Mouse (Mus musculus): ENCODE measurements at regions not wholly inside any gene's neighbourhood (a gene's known extent, or its start where the extent isn't known, plus 50 kb on each side); places are given as distances from the start of the nearest gene placed in this dataset.

DNA sequence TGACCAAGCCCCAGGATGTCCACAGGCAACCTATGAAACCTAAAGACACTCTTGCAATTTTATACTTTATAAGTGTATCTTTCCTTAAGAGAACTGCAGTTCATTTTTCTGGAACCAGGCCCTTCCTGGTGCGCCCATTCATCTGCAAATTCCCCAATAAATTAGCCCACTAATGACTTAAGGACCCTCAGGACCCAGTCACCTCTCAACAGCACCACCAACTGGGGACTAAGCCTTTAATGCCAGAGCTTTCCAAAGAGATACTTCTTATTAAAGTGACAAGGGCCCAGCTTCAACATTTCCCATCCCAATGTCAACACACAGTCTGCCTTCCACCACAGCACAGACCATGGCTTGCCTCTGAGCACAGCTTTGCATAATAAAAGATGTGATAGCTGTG is 237.6 kb upstream of the Pabpc6 start:
- no peak for DNase-seq (ENCODE audit: low spot score in 2 of 2)

DNA sequence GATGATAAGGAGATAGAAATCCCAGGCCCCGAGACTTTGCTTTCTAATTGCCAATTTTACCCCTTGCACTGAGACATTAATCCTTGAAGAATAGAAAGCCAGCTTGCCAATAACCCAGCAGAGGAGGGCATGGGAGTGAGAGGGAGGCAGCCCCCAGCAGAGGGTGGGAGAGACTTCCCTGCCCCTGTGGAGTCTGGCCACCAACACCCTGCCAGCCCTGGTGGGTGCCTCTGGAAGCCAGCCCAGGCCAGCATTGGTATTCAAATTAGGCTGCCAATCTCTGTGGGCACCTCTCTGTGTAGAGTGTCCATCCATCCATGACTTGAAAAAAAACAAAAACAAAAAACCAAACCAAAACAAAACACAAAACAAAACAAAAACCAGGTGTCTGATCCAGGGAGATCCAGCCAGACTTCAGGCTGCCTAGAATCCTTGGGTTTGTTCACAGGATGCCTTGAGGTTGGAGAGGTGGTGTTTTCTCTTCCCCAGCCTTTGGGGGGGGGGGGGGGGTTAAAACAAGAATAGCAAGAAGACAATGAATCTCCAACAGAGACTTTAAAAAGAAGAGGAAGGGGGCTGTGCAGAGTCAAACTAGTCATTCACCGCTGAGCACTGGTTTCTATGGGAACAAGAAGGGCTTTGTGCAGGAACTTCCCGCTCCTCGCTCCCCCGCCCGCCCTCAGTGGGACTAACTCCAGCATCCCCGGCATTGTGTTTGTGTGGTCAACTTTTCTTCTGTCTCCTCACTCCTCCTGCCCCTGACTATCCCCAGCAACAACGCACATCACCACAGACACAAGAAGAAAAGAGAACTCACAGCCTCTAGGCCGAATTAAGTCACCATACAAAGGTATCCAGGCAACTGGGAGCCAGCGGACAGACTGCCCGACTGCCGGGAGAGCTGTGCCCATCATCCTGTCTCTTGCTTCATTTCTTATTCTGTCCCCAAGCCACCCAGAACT is 236.3 kb upstream of the Pabpc6 start:
- DNase-seq (ENCODE audit: low spot score in 2 of 2): peak; percentile 63 to 69

DNA sequence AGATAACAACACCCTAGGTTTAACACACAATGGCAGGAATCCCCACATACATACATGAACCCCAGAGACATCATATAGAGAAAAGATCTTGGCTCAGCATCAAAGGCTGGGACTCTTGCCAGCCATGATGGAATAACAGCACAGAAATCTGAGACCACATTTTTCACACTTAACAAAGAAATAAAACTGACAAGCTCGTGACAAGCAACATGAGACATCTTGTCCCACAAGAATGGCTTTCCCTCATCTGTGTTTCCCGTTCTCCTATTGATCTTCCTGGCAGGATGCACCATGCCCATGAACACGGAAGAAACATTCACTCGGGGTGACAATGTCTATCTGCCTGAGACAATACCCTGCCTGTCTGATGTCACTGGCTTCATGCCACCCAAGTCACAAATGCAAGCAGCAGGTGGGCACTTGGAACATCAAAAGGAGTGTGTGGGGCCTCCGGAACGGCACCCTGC is 235.0 kb upstream of the Pabpc6 start:
- DNase-seq (ENCODE audit: low spot score in 2 of 2): peak in 1 of 2 experiments; percentile 34

- DNase-seq (ENCODE audit: low spot score in 2 of 2): no peak
Measured at GRCm38 (mm10) chr17:9903313-9903712, 233.8 kb upstream of the Pabpc6 start.

DNA sequence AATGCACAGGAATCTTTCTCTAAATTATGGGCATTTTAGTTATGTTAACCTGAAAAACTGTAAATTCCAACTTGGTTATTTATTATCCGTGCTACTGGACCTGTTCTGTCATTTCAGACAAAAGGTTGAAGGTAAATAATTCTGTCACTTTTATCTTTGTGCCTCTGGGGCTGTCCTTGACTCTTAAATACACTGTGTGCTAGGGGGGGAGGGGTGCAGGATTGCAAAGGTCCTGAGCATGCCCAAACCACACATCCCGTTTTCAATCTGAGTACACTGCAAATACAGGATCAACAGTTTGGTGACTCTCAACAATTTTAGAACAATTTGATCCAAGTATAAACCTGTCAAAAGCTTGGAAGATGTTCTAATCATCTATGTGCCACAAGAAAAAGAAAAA is 227.4 kb upstream of the Pabpc6 start:
- DNase-seq (ENCODE audit: low spot score in 2 of 2): no peak

GRCm38 (mm10) chr17:9895686-9896082 is 226.2 kb upstream of the Pabpc6 start:
- DNase-seq (ENCODE audit: low spot score in 2 of 2): no peak

DNA sequence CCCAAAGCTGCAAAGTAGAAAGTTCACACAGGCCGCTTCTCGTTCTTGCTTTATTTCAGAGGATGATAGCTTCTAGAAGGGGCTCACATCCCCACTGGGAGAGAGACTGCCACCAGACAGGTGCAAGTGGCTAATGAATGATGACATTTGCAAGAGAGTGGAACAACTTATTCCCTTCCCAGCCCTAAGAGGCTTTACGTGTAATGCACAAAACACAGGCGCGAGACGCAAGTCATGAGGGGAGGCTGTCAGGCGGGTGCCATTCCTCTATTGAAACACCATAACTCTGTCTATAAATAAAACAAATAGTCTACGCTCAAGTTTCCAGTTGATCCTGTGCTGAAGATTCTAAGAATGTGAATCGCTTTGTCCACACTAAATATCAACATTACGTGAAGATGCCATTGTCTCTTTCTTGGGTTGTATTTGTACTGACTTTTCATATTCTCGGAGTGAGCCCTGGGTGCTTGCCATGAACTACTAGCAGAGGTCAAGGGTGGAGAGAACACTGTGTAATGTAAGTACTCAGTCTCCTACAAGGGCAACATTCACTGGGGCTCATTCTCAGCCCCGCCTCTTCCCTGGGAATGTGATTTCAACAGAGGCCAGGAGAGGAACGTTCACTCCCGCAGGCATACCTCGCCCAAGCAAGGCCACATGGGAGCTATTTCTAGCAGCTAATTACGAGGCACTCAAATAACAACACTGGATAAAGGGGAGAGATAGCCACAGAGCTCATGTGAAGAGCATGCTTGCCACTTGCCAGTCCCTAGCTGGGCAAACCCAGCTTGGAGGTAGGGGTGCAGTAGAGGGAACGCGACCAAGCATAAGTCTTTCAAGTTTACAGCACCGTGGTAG is 225.5 kb upstream of the Pabpc6 start:
- DNase-seq (ENCODE audit: low spot score in 2 of 2): no peak

- DNase-seq (ENCODE audit: low spot score in 2 of 2): no peak
Measured at GRCm38 (mm10) chr17:9893966-9894365, 224.4 kb upstream of the Pabpc6 start.

DNA sequence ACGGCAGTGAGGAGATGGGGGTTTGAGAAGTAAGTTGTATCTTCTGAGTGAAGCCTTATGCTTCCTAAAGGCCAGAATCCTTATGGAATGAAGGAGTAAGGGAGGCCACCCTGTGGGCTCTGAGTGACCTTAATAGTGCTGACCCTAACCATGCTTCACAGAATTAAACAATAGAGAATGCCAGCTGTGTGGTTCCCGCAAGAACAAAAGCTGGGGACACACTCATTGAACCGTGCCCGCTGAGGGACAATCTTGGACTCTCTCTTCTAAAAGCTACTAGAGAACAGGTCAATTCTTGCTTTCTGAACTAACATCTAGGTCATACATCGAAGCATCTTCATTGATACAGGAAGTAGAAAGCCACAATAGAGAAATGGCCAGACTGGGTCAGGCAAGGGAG is 223.3 kb upstream of the Pabpc6 start:
- DNase-seq (ENCODE audit: low spot score in 2 of 2): no peak

DNA sequence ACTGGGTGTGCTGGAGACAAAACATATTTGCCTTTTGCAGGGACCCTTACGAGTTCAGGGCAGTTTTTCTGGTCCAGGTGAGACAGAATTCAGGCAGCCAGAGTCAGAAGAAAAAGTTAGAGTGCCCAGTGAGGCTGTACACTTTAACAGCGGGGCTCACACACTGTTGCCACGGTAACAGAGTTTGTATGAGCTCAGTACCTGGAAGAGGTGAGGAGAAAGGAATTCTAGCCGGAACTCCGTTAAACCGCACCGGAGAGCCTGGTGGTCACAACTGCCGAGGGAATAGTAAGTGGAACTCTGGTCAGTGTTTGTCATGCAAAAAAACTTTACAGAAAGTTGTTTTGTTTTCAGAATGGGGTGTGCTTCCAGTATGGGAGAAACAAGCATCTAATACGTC is 222.6 kb upstream of the Pabpc6 start:
- DNase-seq (ENCODE audit: low spot score in 2 of 2): no peak

- DNase-seq (ENCODE audit: low spot score in 2 of 2): no peak
Measured at GRCm38 (mm10) chr17:9888494-9888893, 219.0 kb upstream of the Pabpc6 start.

GRCm38 (mm10) chr17:9885110-9885509 is 215.6 kb upstream of the Pabpc6 start:
- no peak for DNase-seq (ENCODE audit: low spot score in 2 of 2)

DNA sequence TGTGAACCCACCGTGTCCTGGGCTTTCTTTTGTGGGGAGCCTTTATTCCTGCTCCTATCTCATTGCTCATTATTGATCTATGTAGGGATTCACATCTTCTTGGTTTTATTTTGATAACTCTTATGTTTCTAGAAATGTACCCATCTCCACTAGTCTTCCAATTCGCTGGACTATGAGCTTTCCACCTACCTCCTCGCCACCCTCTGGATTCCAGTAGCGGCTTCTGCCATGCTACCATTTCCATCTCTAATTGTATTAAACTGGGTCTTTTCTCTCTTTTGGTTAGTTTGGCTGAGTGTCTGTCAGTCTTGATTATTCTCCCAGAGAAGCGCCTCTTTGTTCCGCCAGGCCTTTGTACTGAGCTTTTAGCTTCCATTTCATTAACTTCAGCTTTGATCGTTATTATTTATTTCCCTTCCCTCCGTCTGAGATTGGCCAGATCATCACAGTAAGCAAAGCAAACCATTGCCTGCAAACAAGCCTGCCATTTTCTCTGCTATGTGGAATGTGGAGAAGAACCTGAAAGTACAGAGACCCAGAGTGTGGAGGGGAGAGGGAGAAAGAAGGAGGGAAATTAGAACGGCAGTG is 213.2 kb upstream of the Pabpc6 start:
- DNase-seq (ENCODE audit: low spot score in 2 of 2): no peak

DNA sequence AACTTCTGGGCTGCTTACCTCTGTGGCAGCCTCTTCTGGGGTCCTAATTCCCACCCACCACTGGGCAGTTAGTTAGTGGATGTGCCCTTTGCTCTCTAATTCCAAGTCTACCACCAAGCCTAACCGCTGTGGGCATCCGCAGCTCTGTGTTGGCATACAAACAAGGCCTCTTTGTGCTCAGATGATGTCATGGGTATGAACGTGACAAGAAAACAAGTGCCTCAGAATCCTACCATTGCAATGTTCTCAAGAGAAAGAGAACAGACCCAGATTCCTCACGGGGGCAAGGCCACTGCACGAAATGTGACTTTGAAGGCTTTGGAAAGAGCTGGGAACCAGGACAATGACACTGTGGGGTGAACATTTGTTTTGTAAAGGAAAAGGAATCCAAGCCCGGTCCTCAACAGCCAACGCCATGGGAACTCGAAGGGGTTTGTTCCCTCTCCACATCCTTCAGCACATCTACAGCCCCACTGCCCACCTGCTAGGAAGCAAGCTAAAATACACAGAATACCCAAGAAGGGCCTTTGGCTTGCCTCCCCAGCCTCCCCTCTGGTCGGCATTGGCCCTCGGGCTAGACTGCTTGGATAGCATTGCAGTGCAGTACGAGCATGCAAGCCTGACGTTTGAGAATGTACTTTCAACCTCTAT is 210.2 kb upstream of the Pabpc6 start:
- peak in 1 of 2 experiments; percentile 52 for DNase-seq (ENCODE audit: low spot score in 2 of 2)

DNA sequence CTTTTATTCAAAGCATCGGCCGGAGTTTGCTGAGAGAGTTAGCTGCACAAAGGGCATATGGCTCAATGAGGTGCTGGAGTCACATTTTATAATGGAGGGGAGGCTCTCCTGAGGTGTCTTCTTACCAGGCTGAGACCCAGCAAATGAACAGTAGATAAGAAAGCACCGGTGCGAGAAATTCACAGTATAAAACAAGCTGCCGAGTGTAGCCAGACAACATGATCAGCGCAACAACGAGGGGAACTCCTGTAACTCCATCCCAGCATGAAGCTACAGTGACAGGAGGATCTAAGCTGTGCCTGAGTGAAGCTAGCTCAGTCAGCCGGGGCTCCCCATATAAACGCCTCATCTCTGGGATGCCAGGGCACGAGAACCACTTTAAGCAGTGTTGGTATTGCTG is 204.2 kb upstream of the Pabpc6 start:
- DNase-seq (ENCODE audit: low spot score in 2 of 2): no peak

DNA sequence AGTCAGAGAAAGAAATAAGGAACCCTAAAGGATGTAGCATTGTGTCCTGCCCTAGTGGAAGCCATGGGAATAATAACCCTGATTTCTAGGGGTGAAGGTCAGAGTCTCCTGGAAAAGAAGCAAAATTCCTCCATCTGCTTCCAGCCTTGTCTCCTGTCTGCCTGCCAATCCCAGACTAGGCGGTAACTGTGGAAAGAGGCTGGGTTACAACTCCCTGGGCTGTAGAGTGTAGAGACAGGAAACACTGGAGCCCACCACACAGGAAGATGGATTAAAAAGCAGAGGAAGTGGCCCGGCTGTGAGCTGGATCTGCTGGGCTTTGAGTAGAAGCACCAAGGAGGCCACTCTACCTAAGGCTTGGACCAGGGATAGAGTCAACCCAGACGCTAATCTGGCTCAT is 200.7 kb upstream of the Pabpc6 start:
- DNase-seq (ENCODE audit: low spot score in 2 of 2): no peak

GRCm38 (mm10) chr17:9868747-9869281 is 199.3 kb upstream of the Pabpc6 start:
- DNase-seq (ENCODE audit: low spot score in 2 of 2): no peak

DNA sequence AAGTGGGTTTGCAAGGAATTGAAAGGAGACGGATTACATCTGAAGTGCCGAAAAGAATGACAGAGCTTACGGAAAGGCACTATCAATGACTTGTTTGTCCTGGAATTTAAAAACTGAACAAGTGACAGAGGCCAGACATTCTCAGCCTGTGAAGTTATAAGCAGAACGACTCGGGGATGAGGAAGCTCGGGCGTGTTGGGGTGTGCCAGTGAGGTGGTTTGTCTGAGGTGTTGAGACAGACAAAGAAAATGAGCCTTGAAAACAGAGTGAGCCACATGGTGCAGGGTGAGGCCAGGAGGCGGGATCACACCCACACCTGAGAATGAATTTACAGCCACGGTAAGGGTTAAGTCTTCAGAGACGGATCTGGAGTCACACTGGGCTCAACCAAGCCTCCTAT is 194.7 kb upstream of the Pabpc6 start:
- no peak for DNase-seq (ENCODE audit: low spot score in 2 of 2)

- no peak for DNase-seq (ENCODE audit: low spot score in 2 of 2)
Measured at GRCm38 (mm10) chr17:9861923-9862854, 192.7 kb upstream of the Pabpc6 start.

GRCm38 (mm10) chr17:9861346-9861745 is 191.8 kb upstream of the Pabpc6 start:
- peak in 1 of 2 experiments; percentile 36 for DNase-seq (ENCODE audit: low spot score in 2 of 2)
